Mouse (Mus musculus): Measurements from ENCODE around the gene Pacs2. TPM values are rescaled to one million over a fixed set of nuclear protein-coding genes. Genes with fewer than 3 reads are reported as not detected.

The Pacs2 gene
- total RNA-seq, 4 experiments from 2014 or later, result 32.6 to 36.9 (median 36.3) TPM

DNA sequence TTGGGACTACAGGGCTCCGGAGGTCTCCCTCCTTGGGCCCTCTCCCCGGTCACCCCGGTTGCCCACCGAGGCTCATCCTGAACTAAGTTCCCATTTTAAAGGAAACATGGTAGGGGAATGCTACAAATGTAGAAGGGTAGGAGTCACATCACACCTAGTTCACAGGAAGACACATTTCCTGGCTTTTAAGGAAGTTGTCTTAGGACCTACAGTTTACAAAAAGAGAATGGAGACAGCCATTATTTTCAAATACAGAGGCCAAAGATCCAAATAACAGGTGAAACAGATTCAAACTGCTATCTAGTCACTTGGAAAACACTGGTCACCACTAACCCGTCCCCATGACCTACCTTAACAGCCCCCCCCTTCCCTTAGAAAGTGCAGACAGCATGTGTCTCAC lies 1.9 kb upstream of the Pacs2 start:
- no peak for DNase-seq (ENCODE audit: low spot score in 2 of 2)

DNA sequence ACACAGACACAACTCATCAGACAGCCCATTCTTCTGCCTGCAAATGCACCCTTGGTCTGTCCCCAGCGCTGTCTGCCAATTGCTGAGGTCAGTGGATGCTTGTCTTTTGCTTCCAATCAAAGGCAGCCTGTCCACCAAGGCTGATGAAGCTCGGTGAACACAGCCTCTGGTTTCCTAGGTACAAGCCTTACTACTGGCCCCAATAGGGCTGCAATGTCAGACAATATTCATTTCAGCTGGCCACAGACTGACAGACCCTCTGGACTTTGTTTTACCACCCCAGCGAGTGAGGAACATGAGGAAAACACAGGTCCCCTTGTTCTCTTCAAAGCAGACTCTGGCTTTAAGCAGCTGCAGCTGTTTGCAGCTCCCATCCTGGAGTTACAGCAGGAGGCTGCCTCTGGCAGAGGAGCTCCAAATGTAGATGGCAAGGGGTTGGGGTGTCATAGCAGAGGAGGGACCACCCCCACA lies 1.3 kb upstream of the Pacs2 start:
- peak in 1 of 2 experiments; percentile 13 for DNase-seq (ENCODE audit: low spot score in 2 of 2)

DNA sequence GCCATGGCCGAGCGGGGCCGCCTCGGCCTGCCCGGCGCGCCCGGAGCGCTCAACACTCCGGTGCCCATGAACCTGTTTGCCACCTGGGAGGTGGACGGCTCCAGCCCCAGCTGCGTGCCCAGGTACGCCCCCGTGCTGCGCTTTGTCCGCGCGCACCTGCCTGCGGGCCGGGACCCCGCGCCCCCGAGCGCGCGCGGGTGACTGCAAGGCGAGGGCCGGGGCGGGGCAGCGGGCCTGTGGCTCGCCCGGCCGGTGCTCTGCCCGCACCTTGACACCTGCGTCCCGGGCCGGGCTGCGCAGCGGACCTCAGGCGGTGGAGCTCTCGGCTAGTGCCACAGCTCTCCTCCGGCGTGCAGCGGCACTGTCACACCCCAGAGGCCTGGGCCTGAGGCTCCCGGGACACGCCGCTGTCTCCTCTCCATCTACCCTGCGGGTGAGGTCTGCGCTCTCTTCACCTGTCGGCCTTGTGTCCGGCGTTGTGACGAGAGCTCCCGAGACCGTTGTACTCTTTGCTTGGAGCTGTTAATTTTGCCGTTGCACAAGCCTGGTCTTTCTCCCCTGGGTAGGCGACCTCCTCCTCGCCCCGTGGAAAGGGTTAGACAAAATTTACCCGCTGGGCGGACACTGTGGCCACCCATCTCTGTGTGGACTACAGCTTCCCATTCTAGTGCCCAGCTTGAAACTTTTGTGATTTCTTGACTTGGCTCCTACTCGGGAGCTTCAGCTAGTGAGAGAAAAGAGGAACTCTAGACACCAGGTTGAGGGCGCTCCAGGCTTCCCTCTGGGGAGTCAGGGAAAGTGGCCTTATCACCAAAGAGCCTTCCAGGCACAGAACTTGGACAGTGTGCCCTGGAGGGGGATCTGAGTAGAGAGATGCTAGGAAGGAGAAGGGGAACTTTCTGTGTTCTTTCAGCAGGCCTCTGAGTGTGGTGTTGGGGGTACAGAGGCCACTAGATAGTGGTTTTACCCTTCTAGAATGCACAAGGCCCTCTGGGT lies 551 bp downstream of the Pacs2 start:
- DNase-seq (ENCODE audit: low spot score in 2 of 2), result peak in 1 of 2 experiments; percentile 34

DNA sequence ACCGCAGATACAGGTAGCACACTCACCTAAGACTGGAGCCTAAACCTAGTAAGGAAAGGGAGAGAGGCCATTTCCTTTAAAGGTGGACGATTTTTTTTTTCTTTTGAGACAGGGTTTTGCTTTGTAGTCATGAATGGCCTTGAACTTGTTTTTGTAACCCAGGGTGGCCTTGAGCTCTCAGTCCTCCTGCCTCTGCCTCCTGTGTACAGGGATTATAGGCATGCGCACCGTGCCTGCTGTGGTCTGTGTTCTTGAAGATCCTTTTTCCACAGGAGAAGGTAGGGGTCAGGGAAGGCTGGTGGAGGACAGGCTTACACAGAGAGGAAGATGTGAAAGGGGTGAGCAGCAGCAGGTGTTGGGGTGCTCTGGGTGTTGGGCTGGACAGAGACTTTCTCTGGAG lies 1.6 kb downstream of the Pacs2 start:
- no peak for DNase-seq (ENCODE audit: low spot score in 2 of 2)

DNA sequence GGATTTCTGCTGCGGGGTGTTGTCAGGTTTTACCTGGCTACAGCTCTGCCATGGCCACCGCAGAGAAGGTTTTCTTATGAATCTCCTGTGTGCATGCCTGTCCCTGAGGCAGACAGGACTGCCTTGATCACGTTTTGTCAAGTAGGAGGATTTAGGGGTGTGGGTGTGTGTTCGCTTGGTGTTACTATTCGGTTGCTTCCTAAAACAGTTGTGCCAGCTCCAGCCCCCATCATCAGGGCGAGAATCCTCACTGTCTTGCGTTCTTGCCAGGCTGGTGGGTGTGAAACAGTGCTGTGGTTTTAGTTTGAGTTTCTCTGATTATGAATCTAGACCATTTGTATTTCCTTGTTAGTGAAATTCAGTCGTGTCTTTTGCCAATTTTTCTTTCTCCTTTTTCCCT lies 2.7 kb downstream of the Pacs2 start:
- no peak for DNase-seq (ENCODE audit: low spot score in 2 of 2)

DNA sequence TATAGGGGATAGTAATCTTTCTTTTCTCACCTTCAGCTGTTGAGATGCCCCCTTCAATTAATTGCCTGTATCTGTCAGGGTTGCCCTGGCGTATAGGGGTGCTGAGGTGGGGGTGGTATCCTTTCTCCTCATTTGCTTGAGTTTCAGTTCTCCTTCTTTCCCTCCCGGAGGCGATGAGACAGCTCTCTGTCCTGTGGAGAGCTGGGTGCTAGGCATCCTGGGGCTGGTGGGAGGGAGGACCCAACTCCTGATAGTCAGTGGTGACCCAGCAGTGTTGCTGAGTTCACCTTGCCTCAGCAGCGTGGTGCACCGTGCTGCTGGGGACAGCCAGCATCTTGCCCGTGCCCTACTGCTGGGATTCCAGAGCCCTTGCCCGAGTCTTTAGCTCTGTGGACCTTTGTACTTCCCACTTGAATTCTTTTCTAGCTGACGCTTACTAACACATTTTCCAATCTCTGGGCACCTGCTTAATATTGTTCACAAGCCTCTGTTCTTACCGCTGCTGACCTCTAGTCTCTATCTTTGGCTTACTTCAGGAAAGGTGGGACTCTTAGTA lies 3.2 kb downstream of the Pacs2 start:
- no peak for DNase-seq (ENCODE audit: low spot score in 2 of 2)

DNA sequence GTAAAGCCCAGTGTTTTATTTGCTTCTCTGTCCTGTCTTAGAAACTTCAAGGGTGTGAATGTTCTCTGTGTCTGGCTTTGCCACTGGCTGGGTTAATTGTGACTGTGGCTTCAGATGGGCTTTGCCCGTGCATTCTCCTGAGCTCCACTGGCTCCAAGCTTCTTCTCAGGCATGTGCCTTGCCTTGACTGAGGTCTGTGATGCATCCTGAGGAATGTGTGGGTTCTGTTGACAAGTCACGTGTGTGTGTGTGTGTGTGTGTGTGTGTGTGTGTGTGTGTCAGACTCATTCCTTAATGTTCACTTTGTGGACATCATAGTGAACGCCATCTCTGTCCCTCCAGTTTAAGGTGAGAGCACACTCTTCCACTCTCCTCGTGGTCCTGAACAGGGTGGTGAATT lies 4.5 kb downstream of the Pacs2 start:
- DNase-seq (ENCODE audit: low spot score in 2 of 2), result no peak

DNA sequence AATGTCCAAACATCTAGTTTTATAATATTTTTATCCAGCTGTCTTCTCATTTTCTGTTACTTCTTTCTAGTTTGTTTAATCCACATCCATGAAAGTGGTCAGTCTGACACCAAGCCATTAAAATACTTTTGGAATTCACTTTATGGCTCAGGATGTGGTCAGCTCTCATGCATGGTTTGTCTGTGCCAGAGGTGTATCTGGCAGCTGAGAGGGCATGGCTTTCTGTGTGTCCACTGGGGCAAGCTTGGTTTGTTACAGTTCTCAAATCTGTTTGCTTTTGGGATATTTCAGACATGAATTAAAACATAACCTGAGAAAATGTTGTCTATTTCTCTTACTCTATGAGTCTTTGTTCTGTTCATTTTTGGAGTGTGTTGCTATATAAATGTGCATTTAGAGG lies 7.2 kb downstream of the Pacs2 start:
- DNase-seq (ENCODE audit: low spot score in 2 of 2), result no peak

DNA sequence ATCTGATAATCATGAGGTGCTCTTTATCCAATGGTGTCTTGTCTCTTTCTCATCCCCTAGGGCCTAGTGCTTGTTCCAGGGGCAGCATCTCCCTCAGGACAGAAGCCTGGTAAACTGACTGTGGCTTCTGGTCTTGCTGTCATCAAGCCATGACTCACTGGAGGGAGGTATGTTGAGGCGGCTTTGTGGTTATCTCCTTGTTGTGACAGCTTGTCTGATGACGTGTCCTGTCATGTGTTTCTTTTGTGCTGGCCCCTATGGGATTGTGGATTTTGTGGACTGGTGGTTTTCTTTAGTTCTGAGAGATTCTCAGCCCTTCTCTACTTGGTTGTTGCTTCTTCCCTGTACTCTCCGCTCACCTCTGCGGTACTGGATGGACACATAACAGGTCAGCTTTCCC lies 8.8 kb downstream of the Pacs2 start:
- no peak for DNase-seq (ENCODE audit: low spot score in 2 of 2)

DNA sequence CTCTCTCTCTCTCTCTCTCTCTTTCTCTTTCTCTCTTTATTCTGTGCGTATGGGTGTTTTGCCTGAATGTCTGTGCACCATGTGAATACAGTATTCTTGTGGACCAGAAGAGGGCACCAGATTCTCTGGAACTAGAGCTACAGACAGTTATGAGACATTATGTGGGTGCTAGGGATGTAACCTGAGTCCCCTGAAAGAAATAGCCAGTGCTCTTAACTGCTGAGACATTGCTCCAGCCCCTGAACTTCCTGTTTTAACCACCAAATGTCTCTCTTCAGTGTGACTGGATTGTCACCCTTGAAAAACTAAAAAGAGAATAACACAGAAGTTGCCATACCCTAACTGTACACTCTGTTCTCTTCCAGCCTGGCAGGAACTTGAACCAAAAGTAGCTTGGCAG lies 12.2 kb downstream of the Pacs2 start:
- DNase-seq (ENCODE audit: low spot score in 2 of 2), result no peak

DNA sequence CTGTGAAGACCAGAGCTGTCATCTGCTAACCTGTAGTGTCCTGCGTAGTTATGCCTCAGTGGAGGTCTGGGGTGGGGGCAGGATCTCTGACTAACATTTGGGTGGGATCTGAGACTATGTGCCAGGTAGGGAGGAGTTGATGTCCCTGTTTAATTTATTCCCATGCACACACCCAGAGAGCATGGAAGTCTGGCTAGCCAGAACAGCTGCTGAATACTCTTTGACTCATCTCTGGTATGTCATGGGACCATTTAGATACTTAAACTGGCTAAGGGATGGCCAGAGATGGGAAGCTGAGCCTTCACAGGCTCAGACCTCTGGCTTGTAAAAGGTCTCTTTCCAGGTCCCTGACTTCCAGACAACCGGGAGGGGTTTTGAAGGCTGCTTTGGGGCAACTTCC lies 13.2 kb downstream of the Pacs2 start:
- DNase-seq (ENCODE audit: low spot score in 2 of 2), result no peak

DNA sequence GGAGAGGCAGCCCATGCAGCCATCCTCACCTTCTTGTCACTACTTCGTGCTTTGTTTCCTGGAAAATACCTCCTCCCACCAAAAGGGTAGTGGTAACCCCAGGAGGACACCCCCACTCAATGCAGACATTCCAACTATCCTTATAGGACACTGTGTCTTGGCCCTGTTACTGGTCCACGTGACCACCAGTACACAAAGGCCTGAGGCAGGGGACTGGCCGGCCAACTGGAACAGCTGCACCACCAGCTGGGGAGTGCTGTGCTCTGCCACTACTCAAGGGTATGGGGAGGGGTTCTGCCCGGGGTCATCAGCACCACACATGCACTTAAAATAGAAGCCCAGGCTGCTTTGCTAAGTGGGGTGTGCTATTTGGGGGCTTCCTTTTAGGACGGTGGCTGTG lies 13.8 kb downstream of the Pacs2 start:
- no peak for DNase-seq (ENCODE audit: low spot score in 2 of 2)

DNA sequence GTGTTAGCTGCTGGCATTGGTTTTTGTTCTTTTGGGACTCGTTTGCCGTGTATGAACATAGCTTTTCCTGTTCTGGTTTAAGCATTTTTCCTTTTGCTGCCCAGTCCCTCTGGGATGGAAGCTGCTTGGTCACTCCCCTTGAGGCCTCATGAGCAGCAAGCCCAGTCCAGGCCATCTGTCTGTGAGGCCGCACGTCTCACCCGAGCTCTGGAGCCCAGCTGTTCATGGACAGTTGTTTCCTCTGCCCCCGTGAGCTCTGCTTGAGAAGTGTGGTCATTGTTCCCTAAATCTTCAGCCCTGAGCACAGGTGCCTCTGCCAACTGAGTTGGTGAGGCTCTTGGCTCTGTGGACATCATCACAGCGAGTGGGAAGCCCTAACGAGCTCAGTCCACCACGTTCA lies 14.6 kb downstream of the Pacs2 start:
- no peak for DNase-seq (ENCODE audit: low spot score in 2 of 2)

DNA sequence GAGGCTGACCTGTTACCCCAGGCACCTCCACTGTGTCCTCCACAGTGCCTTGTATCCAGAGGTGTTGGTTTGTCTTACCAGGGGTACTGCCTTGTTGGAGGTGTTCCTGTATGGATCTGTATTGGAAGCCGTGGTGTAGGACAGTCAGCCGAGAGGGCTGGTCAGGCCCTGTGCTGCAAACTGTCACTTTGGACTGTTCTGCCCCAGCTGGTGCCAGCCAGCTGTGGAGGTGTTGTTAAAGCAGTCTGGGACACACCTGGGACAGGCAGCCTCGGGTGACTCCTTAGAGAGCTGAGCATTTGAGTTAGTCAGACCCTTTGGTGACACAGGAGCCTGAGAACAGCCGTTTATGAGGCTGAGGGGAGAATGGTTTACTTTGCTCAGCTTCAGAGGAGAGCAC lies 15.7 kb downstream of the Pacs2 start:
- no peak for DNase-seq (ENCODE audit: low spot score in 2 of 2)

DNA sequence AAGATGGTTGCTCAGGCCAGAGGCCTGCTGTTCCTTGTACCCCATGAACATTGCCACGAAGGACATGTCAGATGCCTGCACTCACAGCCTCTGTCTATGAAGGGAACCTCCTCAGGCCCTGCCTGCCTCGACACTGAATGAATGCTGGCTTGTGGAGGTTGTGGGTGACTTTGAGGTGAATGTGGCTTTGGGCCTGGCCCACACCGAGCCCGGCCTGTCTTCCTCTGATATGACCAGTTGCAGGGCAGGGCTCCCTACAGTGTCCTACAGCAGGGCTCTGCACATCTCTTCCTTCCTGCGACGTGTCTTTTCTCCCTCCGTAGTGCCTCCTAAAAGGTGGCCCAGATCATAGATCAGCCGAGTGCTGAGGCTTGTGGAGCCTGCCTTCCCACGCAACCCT lies 16.7 kb downstream of the Pacs2 start:
- DNase-seq (ENCODE audit: low spot score in 2 of 2), result no peak

DNA sequence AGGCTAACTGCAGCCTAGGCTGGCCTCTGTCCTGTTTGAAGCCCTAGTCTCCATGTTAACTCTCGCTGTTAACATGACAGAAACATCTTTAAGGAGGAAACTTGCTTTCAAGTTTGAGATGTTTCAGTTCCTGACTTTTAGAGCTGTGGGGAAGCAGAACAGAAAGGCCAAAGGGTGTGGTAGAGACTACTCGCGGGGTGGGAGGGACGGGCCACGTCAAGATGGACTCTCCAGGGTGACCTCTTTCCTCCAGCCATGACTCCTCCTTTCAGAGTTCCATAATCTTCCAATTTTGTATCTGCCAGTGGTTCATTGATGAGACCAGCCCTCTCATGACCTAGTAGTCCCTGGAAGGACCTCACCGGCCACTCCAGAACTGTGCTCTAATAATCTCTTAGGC lies 17.1 kb downstream of the Pacs2 start:
- DNase-seq (ENCODE audit: low spot score in 2 of 2), result no peak

DNA sequence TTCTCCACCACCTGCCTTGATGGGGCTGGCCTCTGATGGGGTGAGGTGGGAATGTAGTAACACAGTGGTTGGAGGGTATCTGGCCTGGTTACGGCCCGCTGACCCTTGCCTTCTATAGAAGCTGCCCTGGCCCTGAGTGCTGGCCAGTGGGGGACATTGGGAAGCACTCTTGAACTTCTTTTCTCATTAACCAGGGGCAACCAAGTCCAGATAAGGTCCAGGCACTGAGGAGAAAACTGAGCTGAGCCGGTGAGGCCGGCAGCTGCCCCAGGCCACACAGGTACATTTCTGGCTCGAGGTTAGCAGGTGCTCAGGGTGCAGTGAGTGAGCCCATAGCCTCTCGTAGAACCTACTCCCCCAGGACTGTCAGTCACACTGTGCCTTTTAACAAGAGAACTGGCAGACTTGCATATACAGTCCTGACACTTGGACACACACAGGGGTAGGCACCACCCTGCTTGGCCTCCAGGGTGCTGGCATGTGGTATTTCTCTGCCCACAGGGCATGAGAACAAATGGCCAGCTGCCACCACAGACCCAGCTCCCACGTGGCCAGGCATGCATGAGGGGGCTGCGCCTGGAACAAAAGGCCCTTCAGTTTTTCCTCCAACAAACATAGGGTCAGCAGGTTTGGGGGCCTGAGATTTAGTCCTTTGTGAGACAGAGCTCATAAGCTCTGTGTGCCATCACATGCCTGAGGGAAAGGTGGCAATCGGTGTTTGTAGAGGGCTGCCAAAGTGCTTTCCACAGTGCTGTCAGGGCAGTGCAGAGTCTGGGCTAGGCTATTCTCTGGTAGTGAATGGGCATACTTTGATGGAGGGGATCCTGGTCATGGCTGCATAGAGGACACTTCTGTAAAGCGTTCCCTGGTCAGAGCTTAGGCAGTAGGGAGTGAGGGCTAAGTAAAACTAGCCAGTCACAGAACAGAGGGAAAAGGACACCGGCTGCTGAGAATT lies 18.3 kb downstream of the Pacs2 start:
- no peak for DNase-seq (ENCODE audit: low spot score in 2 of 2)

DNA sequence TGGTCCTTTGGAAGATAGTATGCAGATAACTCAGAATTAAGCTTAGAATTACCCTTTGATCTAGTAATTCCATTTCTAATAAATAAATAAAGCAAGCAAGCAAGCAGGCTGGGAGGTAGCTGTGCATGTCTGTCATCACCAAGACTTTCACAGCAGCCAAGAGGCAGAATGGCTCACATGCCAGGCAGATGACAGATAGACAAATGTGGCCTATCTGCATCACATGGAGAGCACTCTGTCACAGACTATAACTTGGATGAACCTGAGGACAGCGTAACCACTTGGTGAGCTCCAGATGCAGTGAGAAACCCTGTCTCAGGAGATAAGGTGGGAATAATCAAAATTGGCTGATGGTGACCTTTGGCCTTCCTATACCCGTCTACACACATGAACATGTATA lies 20.8 kb downstream of the Pacs2 start:
- no peak for DNase-seq (ENCODE audit: low spot score in 2 of 2)

DNA sequence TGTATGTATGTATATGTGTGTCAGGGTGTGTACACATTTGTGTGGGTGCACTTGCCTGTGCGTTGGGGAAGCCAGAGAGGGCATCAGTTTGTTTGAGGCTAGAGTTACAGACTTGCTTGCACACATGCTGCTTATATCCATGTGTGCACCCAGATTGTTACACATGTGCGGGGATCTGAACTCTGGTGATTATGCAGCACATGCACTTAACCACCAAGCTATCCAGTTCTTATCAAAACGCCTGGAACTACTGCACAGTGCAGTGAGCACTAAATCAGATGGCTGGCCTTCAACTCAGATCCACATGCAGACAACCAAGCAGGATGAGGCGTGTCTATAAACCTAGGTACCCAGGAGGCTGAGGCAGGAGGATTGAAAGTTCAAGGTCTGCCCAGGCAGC lies 22.7 kb downstream of the Pacs2 start:
- DNase-seq (ENCODE audit: low spot score in 2 of 2), result no peak

DNA sequence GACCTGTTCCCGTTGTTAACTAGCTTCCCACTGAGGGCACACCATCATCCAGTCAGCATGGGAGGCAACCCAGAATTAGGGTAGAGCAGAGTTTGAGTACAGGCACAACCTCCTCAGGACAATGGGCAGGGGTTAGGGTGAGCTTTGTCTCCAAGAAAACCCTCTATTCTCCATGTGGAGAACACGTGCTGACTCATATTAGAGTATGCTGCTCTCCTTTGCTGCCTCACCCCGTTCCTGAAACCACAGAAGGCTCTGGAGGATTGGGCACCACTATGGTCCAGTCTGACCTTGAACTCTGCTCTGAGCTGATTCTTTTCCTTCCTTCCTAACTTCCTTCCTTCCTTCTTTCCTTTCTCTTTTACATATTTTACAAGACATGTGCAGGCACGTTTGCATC lies 24.1 kb downstream of the Pacs2 start:
- DNase-seq (ENCODE audit: low spot score in 2 of 2), result no peak

Data from gastrocnemius, adult 8-10 months (tissue).